Comparison of ENCODE assay signal across 32 mouse cellular contexts in genomic region chr8:10490420-10490784, GRCm38 (mm10).
DNase-seq lines count a peak whose midpoint lies in the region; ATAC-seq and TF ChIP-seq lines count a peak whose summit lies in the region.
"Had no signal": no experiment of that assay in that cellular context is flagged by ENCODE, and none has a peak within 500 bp of the region (broad histone marks: within the 10 kb centered on the region; RNA-seq: fewer than 3 reads in every experiment).

No protein-coding gene starts in this region.

- WGBS in forebrain, embryonic 15.5 days, result 91% methylated on average over 2 of the region's 2 CpGs
- 95% methylated on average over 2 of the region's 2 CpGs for WGBS in forebrain, embryonic 13.5 days
- WGBS in midbrain, embryonic 15.5 days, result 86% methylated on average over 2 of the region's 2 CpGs
- WGBS in midbrain, embryonic 11.5 days, result 93% methylated on average over 2 of the region's 2 CpGs

- no peaks in the 10 kb centered on the region for H3K27me3 ChIP-seq in forebrain, embryonic 15.5 days
- no peaks in the 10 kb centered on the region for H3K27me3 ChIP-seq in forebrain, embryonic 13.5 days
- no peaks in the 10 kb centered on the region for H3K27me3 ChIP-seq in midbrain, embryonic 15.5 days (replicated peaks)
- no peaks in the 10 kb centered on the region for H3K27me3 ChIP-seq in midbrain, embryonic 11.5 days (ENCODE audit: control insufficient read depth, insufficient read depth, low read length)
- H3K27me3 ChIP-seq: CH12.LX; embryonic facial prominence, embryonic 15.5 days; heart, embryonic 12.5 days; hindbrain, embryonic 12.5 days; limb, embryonic 12.5 days; neural tube, embryonic 13.5 days had no signal

- TF ChIP-seq CTCF in layer of hippocampus, adult 2 months (conservative IDR thresholded peaks at IDR 0.05), result no peak

- ATAC-seq in forebrain, embryonic 15.5 days (replicated peaks), result peak; percentile 55
- no peak for ATAC-seq in forebrain, embryonic 13.5 days
- ATAC-seq in midbrain, embryonic 15.5 days (replicated peaks), result 0 out of 2 replicates have a peak, but pooled peaks have one; percentile 45
- no peak for ATAC-seq in midbrain, embryonic 11.5 days (ENCODE audit: low FRiP score)
- ATAC-seq: liver, postnatal 0 days; lung, postnatal 0 days; Patski had no signal

- DNase-seq in layer of hippocampus, adult 2 months (ENCODE audit: low spot score in 2 of 2), result no peak
- DNase-seq in layer of hippocampus, adult 11-12 months (ENCODE audit: low spot score), result no peak
- DNase-seq in midbrain, embryonic 11.5 days (ENCODE audit: low spot score, missing footprints), result no peak
- no peak for DNase-seq in gastrocnemius, postnatal 10 days
- DNase-seq: adrenal gland, postnatal 36 days; B cell, adult 2 months; cerebellum, adult 11-12 months; cerebellum, postnatal 36 days; embryo, embryonic 11 days; gastrocnemius, postnatal 14 days; heart, adult 18-20 months; heart, postnatal 10 days; kidney, adult 2 months; kidney, postnatal 10 days; liver, postnatal 0 days; retina, postnatal 1 day; thymus, postnatal 14 days had no signal

- no peak overlapping the region for H3K4me2 ChIP-seq in forebrain, embryonic 15.5 days (replicated peaks)
- H3K4me2 ChIP-seq in forebrain, embryonic 13.5 days, result no peak overlapping the region
- no peak overlapping the region for H3K4me2 ChIP-seq in midbrain, embryonic 15.5 days
- H3K4me2 ChIP-seq in midbrain, embryonic 11.5 days, result no peak overlapping the region
- H3K4me2 ChIP-seq: embryonic facial prominence, embryonic 15.5 days; heart, embryonic 12.5 days; hindbrain, embryonic 12.5 days; limb, embryonic 12.5 days; liver, embryonic 11.5 days; neural tube, embryonic 13.5 days had no signal

- H3K27ac ChIP-seq in forebrain, embryonic 15.5 days (replicated peaks), result peak overlapping the region; percentile 69
- H3K27ac ChIP-seq in forebrain, embryonic 13.5 days, result no peak overlapping the region
- H3K27ac ChIP-seq in layer of hippocampus, adult 2 months, result peak overlapping the region; percentile 57
- 0 out of 2 replicates have a peak overlapping the region, but pooled peaks have one; percentile 26 for H3K27ac ChIP-seq in midbrain, embryonic 15.5 days
- no peak overlapping the region for H3K27ac ChIP-seq in midbrain, embryonic 11.5 days (ENCODE audit: low read depth, low read length)
- H3K27ac ChIP-seq: embryonic facial prominence, embryonic 15.5 days; hindbrain, embryonic 12.5 days; limb, embryonic 12.5 days; macrophage; neural tube, embryonic 13.5 days had no signal

- H3K4me3 ChIP-seq in forebrain, embryonic 15.5 days, result no peak overlapping the region
- no peak overlapping the region for H3K4me3 ChIP-seq in forebrain, embryonic 13.5 days
- H3K4me3 ChIP-seq in layer of hippocampus, adult 2 months, result no peak overlapping the region
- no peak overlapping the region for H3K4me3 ChIP-seq in midbrain, embryonic 15.5 days
- H3K4me3 ChIP-seq in midbrain, embryonic 11.5 days (ENCODE audit: low read depth, low read length), result no peak overlapping the region
- H3K4me3 ChIP-seq: embryonic facial prominence, embryonic 15.5 days; heart, embryonic 12.5 days; hindbrain, embryonic 12.5 days; limb, embryonic 12.5 days; myocyte; neural tube, embryonic 13.5 days had no signal

- no peak overlapping the region for H3K9ac ChIP-seq in forebrain, embryonic 15.5 days (replicated peaks)
- no peak overlapping the region for H3K9ac ChIP-seq in forebrain, embryonic 13.5 days
- H3K9ac ChIP-seq in midbrain, embryonic 15.5 days, result no peak overlapping the region
- H3K9ac ChIP-seq in midbrain, embryonic 11.5 days (ENCODE audit: low read length), result no peak overlapping the region
- H3K9ac ChIP-seq: embryonic facial prominence, embryonic 15.5 days; heart, embryonic 12.5 days; hindbrain, embryonic 12.5 days; limb, embryonic 12.5 days; liver, postnatal 0 days; neural tube, embryonic 13.5 days had no signal

- H3K9me3 ChIP-seq in forebrain, embryonic 15.5 days, result no peaks in the 10 kb centered on the region
- H3K9me3 ChIP-seq in forebrain, embryonic 13.5 days (replicated peaks), result 0 out of 2 replicates have a peak, but pooled peaks cover 4% of the 10 kb centered on the region
- no peaks in the 10 kb centered on the region for H3K9me3 ChIP-seq in midbrain, embryonic 15.5 days
- no peaks in the 10 kb centered on the region for H3K9me3 ChIP-seq in midbrain, embryonic 11.5 days (ENCODE audit: control insufficient read depth, low read length)
- H3K9me3 ChIP-seq: embryonic facial prominence, embryonic 15.5 days; G1E; heart, embryonic 12.5 days; hindbrain, embryonic 12.5 days; limb, embryonic 12.5 days; neural tube, embryonic 13.5 days had no signal

- H3K4me1 ChIP-seq in forebrain, embryonic 15.5 days, result peaks cover 19% of the 10 kb centered on the region
- H3K4me1 ChIP-seq in forebrain, embryonic 13.5 days, result no peaks in the 10 kb centered on the region
- peaks cover 2% of the 10 kb centered on the region; the same call in 1 of the 2 replicates for H3K4me1 ChIP-seq in midbrain, embryonic 15.5 days
- H3K4me1 ChIP-seq in midbrain, embryonic 11.5 days (ENCODE audit: control insufficient read depth, insufficient read depth, low read length), result no peaks in the 10 kb centered on the region
- H3K4me1 ChIP-seq: embryonic facial prominence, embryonic 15.5 days; heart, embryonic 12.5 days; hindbrain, embryonic 12.5 days; limb, embryonic 12.5 days had no signal

- H3K36me3 ChIP-seq in forebrain, embryonic 15.5 days, result no peaks in the 10 kb centered on the region
- no peaks in the 10 kb centered on the region for H3K36me3 ChIP-seq in forebrain, embryonic 13.5 days (ENCODE audit: poor library complexity, severe bottlenecking)
- H3K36me3 ChIP-seq in midbrain, embryonic 15.5 days (replicated peaks), result no peaks in the 10 kb centered on the region
- H3K36me3 ChIP-seq in midbrain, embryonic 11.5 days (ENCODE audit: control insufficient read depth, insufficient read depth, low read length), result no peaks in the 10 kb centered on the region
- H3K36me3 ChIP-seq: embryonic facial prominence, embryonic 15.5 days; G1E; heart, embryonic 12.5 days; hindbrain, embryonic 12.5 days; limb, embryonic 12.5 days; neural tube, embryonic 13.5 days had no signal

Comparison
In these comparisons a context has a peak if more than half of its experiments do, and no peak if none do; other contexts are left out.
1. ATAC-seq: peak in forebrain, embryonic 15.5 days (single experiment) and midbrain, embryonic 15.5 days (single experiment); none in forebrain, embryonic 13.5 days (single experiment) and midbrain, embryonic 11.5 days (single experiment).
2. H3K27ac ChIP-seq: peak in forebrain, embryonic 15.5 days (single experiment), layer of hippocampus, adult 2 months (single experiment) and midbrain, embryonic 15.5 days (single experiment); none in forebrain, embryonic 13.5 days (single experiment) and midbrain, embryonic 11.5 days (single experiment).